In genomic region chr2:3910086-3910891, GRCm38 (mm10) we compare ENCODE assay signal across 11 mouse cellular contexts.
A peak's percentile ranks its signal among the peaks of the same experiment; 100 is the strongest.
DNase-seq lines count a peak whose midpoint lies in the region; ATAC-seq and TF ChIP-seq lines count a peak whose summit lies in the region.
"Had no signal": no experiment of that assay in that cellular context is flagged by ENCODE, and none has a peak within 500 bp of the region (broad histone marks: within the 10 kb centered on the region; RNA-seq: fewer than 3 reads in every experiment).

No protein-coding gene starts in this region.

- peaks cover 23% of the 10 kb centered on the region for H3K4me1 ChIP-seq in cerebellum, adult 2 months (ENCODE audit: control insufficient read depth, insufficient read depth, low read length)
- H3K4me1 ChIP-seq in hindbrain, embryonic 15.5 days (replicated peaks) = peaks cover 10% of the 10 kb centered on the region
- H3K4me1 ChIP-seq: limb, embryonic 13.5 days had no signal

- H3K9me3 ChIP-seq in hindbrain, embryonic 15.5 days = no peaks in the 10 kb centered on the region
- H3K9me3 ChIP-seq: limb, embryonic 13.5 days had no signal

- DNase-seq in T-cell, adult 2 months (ENCODE audit: low spot score) = peak; percentile 43
- DNase-seq in cerebellum, adult 2 months = peak; percentile 63 to 77
- DNase-seq in testis, postnatal 10 days (ENCODE audit: low spot score) = no peak
- no peak for DNase-seq in c-Kit-positive CD71-positive TER-119-positive erythroid progenitor cells, embryonic 14.5 days (ENCODE audit: low spot score)
- DNase-seq in left cerebral cortex, postnatal 10 days (ENCODE audit: extremely low spot score in 1 of 2, low spot score in 2 of 2) = no peak
- DNase-seq: embryo, embryonic 11 days had no signal

- no peaks in the 10 kb centered on the region for H3K27me3 ChIP-seq in cerebellum, adult 2 months (ENCODE audit: control insufficient read depth, insufficient read depth, low read length)
- no peaks in the 10 kb centered on the region for H3K27me3 ChIP-seq in hindbrain, embryonic 15.5 days
- H3K27me3 ChIP-seq: limb, embryonic 13.5 days had no signal

- H3K4me2 ChIP-seq in hindbrain, embryonic 15.5 days = no peak overlapping the region
- H3K4me2 ChIP-seq: limb, embryonic 13.5 days had no signal

- TF ChIP-seq CTCF in cerebellum, adult 2 months (IDR thresholded peaks at IDR 0.05; ENCODE audit: borderline replicate concordance, insufficient read depth, low read depth, low read length) = no peak

- no peak overlapping the region for H3K9ac ChIP-seq in hindbrain, embryonic 15.5 days
- H3K9ac ChIP-seq: limb, embryonic 13.5 days had no signal

- intact Hi-C loops in left cerebral cortex, postnatal 10 days (cut with DNase I) = no loop called here

- no peak overlapping the region for H3K27ac ChIP-seq in cerebellum, adult 2 months (ENCODE audit: insufficient read depth, low read length)
- peak overlapping the region; percentile 46 for H3K27ac ChIP-seq in hindbrain, embryonic 15.5 days (replicated peaks)
- H3K27ac ChIP-seq: limb, embryonic 13.5 days; macrophage had no signal

- H3K36me3 ChIP-seq in hindbrain, embryonic 15.5 days = no peaks in the 10 kb centered on the region
- H3K36me3 ChIP-seq: limb, embryonic 13.5 days had no signal

- WGBS in cerebellum, adult 2 months = 13% methylated on average over 9 of the region's 9 CpGs
- 40% methylated on average over 9 of the region's 9 CpGs for WGBS in hindbrain, embryonic 15.5 days

- H3K4me3 ChIP-seq in cerebellum, adult 2 months (replicated peaks; ENCODE audit: insufficient read depth, low read depth, low read length) = no peak overlapping the region
- H3K4me3 ChIP-seq in hindbrain, embryonic 15.5 days = no peak overlapping the region
- H3K4me3 ChIP-seq: limb, embryonic 13.5 days had no signal

- TF ChIP-seq POLR2A in cerebellum, adult 2 months (IDR thresholded peaks at IDR 0.05; ENCODE audit: borderline replicate concordance, insufficient read depth, low read length) = no peak

- ATAC-seq in hindbrain, embryonic 15.5 days (ENCODE audit: low FRiP score, low read depth) = peak; percentile 54
- 0 out of 2 replicates have a peak, but pooled peaks have one; percentile 48 for ATAC-seq in neutrophil, adult 5-6 weeks (ENCODE audit: extremely low read depth, insufficient number of reproducible peaks, low FRiP score, poor library complexity, severe bottlenecking)
- ATAC-seq: intestine, embryonic 16.5 days had no signal

Comparison
In these comparisons a context has a peak if more than half of its experiments do, and no peak if none do; other contexts are left out.
1. DNase-seq: peak in T-cell, adult 2 months (single experiment) and cerebellum, adult 2 months (2 of 2); none in testis, postnatal 10 days (single experiment), c-Kit-positive CD71-positive TER-119-positive erythroid progenitor cells, embryonic 14.5 days (single experiment) and left cerebral cortex, postnatal 10 days (0 of 2).